Mouse (Mus musculus) lung, postnatal 36 days (tissue): ENCODE results near the gene Evi5.

Source experiments
- DNase-seq: peaks from one replicate; pipeline ENCODE4 v3.0.0; 2022; ENCODE audit warnings: mixed read lengths

Evi5 gene

GRCm38 (mm10) chr5:107798290-107798689 lies 76.6 kb downstream of the Evi5 start:
- no peak for DNase-seq

DNA sequence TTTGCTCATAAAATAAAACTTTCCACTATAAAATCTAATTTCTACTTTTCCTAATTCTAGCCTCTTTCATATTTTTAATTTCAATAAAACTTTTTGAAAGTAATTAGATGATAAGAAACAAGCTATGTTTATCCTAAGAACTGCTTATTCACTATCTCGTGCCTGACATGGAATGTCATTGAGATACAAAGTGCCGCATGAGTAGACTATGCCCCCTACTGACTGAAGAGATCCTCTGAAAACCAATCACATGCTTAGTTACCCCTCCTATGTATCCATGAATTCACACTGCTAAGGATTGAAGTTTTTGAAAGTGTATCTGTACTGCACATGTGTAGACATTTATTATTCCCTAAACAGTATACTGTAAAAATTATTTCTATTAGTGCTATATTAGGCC lies 81.0 kb downstream of the Evi5 start:
- peak; percentile 29 for DNase-seq

DNA sequence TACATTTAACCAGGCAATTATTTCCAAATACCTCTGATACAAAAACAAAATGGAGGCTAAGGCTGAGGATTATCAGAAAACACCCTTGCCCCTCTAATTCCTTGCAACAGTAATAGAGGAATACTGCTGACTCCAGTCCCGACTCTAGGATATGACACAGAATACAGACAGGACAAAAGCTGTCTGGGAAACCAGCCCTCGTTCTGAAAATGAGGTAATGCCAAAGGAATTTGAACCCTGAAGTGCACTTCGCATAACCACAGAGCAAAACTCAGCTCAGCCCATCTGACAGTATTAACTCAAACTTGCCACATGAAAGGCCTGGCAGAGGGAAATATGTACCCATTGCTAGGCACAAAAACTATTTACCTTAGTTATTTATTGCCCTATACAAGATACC lies 81.6 kb downstream of the Evi5 start:
- peak; percentile 73 for DNase-seq

DNA sequence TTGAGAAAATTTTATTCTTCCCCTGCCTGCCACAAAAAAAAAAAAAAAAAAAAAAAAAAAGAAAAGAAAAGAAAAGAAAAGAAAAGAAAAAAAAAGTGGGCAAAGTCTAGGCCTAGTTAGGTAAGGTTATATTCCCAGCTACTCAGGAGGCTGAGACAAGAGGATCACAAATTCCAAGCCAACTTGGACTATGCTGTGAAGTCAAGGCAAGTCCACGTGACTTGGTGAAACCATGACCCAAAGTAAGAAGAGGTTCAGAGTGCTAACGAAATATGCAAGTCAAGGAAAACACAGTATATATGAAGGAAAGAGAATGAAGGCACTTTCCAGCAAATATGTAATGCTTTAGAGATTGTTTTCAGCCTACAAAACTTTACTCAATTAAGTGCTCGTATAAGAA lies 82.4 kb downstream of the Evi5 start:
- DNase-seq = no peak

DNA sequence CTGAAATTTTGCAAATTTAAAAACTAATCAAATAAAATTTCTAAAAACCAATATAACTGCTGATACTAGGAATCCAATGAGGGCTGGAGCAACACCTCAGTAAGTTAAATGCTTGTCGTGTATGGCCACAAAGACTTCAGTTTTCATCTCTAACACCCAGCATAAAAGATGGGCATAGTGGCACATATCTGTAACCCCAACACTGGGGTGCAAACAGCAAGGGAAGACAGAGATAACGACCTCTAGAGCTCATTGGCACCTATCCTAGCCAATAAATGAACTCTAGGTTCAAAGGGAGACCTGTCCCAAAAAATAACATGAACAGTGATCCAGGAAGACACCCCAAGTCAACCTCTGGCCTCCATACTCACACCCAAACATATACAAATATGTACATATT lies 82.9 kb downstream of the Evi5 start:
- DNase-seq = no peak

GRCm38 (mm10) chr5:107789492-107789891 lies 85.4 kb downstream of the Evi5 start:
- peak; percentile 45 for DNase-seq

DNA sequence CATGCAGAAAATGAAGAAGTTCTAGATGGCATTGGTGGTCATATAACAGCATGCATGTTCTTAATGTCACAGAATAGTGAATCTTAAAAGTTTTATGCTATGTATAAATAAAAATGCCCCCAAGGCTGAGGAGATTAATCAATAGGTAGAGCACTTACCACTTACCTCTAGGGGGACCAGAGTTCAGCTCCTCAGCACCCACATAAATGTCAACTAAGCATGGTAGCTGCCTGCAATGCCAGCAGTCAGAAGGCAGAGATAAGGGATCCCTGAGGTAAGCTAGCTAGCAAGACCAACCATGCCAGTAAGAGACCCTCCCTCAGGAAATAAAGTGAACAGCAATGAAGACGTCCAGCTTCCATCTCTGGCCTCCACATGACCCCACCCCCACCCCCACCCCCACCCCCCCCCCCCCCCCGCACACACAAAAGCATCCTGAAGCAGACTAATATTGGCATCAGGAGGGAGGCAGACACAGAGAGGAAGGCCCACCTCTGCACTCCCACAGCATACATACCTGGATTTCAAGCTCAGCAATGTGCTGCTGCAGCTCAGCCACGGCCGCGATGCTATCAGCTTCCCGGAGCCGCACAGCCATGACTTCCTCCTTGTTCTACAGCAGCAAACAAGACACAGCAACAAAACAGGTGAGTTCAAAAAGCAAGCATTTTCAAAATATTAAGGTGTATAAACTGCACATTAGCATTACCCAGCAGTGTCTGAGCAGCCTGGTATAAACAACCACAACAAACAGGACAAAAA lies 87.0 kb downstream of the Evi5 start:
- no peak for DNase-seq

DNA sequence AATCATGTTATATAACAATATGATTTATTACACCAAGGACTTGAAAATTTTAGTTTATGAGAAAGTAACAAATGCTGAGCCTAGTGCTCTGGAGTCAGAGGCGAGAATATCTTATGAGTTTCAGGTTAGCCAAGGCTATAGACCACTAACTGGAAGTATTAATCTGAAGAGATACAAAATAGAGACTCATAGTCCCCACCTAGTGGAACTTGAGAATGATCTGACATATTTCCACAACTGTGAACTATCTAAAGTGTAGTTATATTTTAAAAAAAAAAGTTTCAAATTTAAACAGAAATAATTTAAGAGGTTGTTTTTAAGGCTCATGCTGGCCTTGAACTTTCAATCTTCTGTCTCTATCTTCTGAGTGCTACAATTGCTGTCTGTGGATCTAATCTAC lies 92.5 kb downstream of the Evi5 start:
- no peak for DNase-seq

DNA sequence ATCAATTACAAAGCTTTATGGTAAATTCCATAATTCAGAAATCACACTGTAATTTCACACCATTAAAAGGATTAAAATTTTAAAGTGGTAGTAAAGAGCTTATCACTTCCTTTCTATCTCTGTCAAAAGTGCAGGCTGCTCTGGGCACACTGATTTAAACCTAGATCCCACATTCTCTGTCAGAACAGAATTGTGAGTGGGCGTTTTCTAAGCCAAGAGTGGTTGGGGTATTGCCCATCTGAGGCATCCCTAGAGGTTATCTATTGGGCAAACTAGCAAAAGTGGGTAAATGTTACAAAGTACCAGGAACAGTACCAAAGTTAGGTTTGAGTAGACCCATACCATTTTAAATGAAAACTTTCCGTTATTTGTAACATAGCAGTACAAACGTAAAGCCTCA lies 96.1 kb downstream of the Evi5 start:
- no peak for DNase-seq

- DNase-seq = no peak
These were observed 97.4 kb downstream of the Evi5 start for GRCm38 (mm10) chr5:107777545-107777830.

DNA sequence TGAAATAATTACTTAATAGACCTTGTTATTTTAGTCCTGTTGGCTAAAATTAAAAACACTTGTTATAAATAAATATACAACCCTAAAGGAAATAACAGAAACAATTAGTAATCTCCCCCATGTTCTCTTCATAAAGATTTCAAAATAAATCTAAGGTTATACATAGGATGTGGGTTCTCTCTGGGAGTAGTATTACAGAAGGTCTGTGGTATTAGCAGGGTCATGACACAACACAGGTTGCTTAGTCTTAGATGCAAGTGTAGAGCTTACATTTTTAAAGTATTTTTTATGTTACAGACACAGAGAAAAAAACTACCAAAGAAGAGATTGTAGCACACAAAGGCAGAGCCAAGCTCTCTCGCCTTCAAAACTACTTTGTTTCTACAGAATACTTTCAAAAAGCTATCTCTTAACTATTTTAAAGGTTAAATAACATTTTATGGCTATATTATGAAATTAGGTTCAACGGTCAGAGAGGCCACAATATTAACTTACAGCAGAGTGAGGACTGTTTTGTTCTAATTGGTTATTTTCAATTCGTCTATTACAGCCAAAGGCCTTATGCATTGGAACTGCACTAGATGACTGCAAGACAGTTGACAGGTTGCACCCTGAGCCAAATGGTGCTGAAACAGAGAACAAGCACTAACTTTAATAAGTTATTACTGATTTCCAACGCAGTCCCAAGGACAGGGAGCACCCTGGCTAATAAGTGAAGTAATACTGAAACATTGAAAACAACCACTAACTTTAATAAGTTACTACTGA lies 97.9 kb downstream of the Evi5 start:
- DNase-seq = no peak

DNA sequence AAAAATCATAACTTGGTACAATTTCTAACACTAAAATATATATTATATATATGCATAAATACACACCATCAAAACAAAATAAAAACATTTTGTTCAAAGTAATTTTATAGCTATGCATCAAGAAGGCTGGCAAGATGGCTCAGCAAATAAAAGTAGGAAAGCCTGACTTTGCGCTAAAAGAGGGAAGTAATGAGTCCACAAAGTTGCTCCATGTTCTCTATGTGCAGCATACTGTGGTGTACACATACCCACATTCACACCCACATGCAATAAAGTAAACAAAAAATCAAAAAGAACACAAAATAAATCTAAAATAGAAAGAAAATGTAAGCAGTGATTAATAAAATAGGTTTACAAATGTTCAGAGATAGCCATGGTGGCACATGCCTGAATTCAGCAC lies 99.0 kb downstream of the Evi5 start:
- no peak for DNase-seq

GRCm38 (mm10) chr5:107772049-107772448 lies 102.9 kb downstream of the Evi5 start:
- DNase-seq = no peak

DNA sequence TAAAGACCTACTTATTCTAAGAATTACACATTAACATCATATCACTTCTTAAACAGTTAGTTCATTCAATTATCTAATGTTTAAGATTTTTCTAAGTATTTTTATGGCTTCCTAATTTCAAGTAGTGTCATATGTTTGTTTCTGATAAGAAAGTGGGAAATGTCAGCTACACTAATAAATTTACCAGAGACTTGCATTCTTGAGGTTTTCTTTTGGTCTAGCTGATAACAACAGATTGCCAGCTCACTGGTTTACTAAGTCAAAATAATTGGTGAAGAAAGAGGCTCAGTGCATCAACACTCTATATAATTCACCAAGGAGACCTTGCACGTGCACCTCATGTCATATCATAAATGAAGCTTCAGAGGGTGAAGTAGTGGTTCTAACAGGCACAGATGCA lies 106.7 kb downstream of the Evi5 start:
- DNase-seq = no peak

DNA sequence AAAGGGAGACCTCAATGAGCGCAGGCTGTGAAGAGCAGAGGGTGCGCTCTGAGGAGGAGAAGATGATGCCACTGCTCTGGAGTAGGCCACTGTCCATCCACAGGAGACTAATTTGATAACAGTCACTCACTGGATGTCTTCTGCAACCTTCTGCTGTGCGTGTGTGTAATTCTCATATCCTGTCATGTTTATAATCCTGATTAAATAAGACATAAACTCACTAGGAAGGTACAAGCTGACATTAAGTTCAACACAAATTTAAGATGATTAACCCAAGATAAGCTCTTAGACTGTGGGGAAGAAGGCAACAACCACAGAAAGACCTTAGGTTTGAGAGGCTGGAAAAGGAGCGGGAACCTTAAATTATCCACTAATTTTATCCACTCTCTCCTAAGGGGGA lies 109.0 kb downstream of the Evi5 start:
- no peak for DNase-seq

GRCm38 (mm10) chr5:107764486-107764885 lies 110.4 kb downstream of the Evi5 start:
- no peak for DNase-seq

DNA sequence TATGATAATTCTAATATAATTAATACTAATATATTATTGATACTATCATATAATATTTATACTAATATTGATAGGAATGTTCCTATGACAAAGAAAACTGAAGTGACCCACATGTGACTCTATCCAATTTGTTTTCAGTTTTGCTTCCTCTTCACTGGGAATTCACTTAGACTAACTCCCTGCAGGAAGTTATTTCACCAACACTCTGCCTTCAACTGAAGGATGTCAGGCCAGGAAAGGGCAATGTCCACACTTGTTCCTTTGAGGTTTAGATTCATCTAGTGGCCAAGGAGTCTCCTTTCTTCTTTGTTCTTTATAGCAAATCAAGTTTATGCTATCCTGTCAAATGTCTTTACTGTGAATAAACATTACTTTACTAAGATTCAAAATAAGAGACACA lies 111.2 kb downstream of the Evi5 start:
- no peak for DNase-seq

- DNase-seq = no peak
These were observed 115.8 kb downstream of the Evi5 start for GRCm38 (mm10) chr5:107759121-107759520.

- DNase-seq = no peak
These were observed 118.8 kb downstream of the Evi5 start for GRCm38 (mm10) chr5:107756072-107756471.

GRCm38 (mm10) chr5:107754740-107755139 lies 120.2 kb downstream of the Evi5 start:
- peak; percentile 32 for DNase-seq

GRCm38 (mm10) chr5:107753656-107754055 lies 121.3 kb downstream of the Evi5 start:
- DNase-seq = no peak

DNA sequence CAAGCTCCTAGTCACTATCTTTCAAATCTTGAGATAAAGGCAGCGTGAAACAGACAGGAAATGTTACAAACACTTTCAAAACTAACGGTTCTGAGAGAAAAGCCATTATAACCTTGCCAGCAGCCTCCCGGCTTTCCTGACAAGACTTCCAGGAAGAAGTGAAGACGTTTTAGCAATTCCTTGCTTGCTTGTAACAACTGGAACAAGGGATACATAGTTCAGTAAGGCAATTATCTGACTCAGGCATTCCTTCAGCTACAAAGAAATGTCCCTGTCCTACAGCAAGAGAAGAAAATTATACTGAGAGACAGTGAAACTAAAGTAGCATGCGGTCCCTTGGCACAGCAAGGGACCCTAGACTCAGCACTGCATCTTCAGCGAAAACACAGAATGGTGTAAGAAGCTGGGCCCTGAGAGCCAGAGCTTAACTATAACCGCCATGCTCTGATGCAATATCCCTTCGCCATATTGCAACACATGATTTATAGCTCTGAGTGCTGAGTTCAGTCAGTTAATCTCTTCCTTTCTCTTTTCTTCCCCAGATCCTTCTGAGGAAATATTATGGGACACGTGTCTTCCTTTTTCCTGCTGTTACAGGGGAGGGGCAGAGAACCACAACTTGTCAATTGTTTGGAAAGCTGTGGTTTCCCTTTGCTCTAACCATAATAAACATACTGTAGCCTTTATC lies 125.5 kb downstream of the Evi5 start:
- peak; percentile 66 for DNase-seq

GRCm38 (mm10) chr5:107739023-107739422 lies 135.9 kb downstream of the Evi5 start:
- DNase-seq = no peak

GRCm38 (mm10) chr5:107738296-107738695 lies 136.6 kb downstream of the Evi5 start:
- DNase-seq = no peak
